Mouse (Mus musculus) embryonic fibroblast, embryonic 13.5 days (primary cell): Measurements from ENCODE around the gene Tmem198.

ENCODE experiments used
- CTCF ChIP-seq: IDR thresholded peaks from 2 replicates; pipeline ENCODE4 v1.5.1; 2011; ENCODE audit warnings: mild to moderate bottlenecking, control low read depth, low read length, moderate library complexity, borderline replicate concordance; ENCODE audit not compliant: insufficient read depth
- POLR2A ChIP-seq: IDR thresholded peaks from 2 replicates; pipeline ENCODE4 v1.6.1; 2011; ENCODE audit warnings: low read depth, mild to moderate bottlenecking, control low read depth, low read length, moderate library complexity

DNA sequence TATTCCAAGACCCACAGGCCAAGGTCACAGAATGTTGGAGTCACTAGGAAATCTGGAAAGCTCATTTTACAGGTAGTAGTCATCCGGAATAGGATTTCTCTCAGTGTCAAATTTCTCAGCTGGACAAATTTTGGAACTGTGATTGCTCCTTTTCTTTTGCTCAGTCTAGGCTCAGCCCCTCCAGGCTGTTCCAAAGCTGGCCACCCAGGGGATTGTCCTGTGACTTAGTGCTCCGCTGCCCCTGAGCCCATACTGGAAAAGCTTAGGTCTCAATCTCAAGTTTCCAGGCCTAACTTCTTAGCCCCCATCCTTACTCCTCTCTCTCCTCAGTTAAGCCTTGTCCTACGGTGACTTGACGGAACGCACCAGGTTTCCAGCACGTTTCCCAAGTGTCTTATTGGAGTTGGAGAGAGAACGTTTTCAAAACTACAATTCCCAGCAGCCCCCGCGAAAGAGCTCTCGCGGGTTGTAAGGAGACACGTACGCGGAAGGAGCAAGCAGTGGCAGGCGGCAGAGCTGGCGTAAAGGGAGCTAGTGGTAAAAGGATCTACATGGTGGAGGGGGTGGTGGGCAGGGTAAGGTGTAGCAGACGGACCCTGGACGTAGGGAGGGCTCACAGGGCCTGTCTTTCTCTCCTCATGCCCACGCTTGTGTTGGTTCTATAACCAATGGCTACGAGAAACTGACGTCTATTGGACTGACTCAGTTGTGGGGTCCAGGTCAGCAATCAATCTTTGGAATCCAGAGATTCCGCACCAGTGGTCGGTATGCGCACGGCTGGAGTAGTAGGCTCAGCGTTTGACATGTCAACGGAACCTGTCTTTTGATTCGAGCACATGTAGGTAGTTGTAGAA is 43.6 kb upstream of the Tmem198 start, which contains the start of gene Gmppa:
- TF ChIP-seq CTCF (no peak), POLR2A (peak; percentile 95)
